Mouse (Mus musculus) hindbrain, embryonic 12.5 days (tissue): ENCODE results near the gene Mta2. TPM values are rescaled to one million over a fixed set of nuclear protein-coding genes. Genes with fewer than 3 reads are reported as not detected.

Source experiments
- ATAC-seq: fragments of 200-750 bp; cut with Nextera tagmentation; 2 replicates; pipeline ENCODE4 v1.8.0; 2017; ENCODE audit warnings: moderate TSS enrichment; ENCODE audit not compliant: low FRiP score
- H3K27ac ChIP-seq: fragments of 300-500 bp; sonication (generic); 2 replicates; pipeline ENCODE4 v1.5.1; 2016; ENCODE audit warnings: mild to moderate bottlenecking
- H3K27me3 ChIP-seq: fragments of 300-500 bp; sonication (generic); 2 replicates; pipeline ENCODE4 v1.6.1; 2016; ENCODE audit warnings: mild to moderate bottlenecking
- H3K36me3 ChIP-seq: fragments of 300-500 bp; sonication (generic); 2 replicates; pipeline ENCODE4 v1.6.1; 2016; ENCODE audit warnings: mild to moderate bottlenecking
- H3K4me1 ChIP-seq: fragments of 300-500 bp; sonication (generic); 2 replicates; pipeline ENCODE4 v1.6.1; 2016
- H3K4me2 ChIP-seq: fragments of 300-500 bp; sonication (generic); replicated peaks from 2 replicates; pipeline ENCODE4 v1.6.1; 2016; ENCODE audit warnings: mild to moderate bottlenecking
- H3K4me3 ChIP-seq: fragments of 300-500 bp; sonication (generic); 2 replicates; pipeline ENCODE4 v1.5.1; 2016; ENCODE audit warnings: mild to moderate bottlenecking
- H3K9ac ChIP-seq: fragments of 300-500 bp; sonication (generic); 2 replicates; pipeline ENCODE4 v1.6.1; 2016; ENCODE audit warnings: mild to moderate bottlenecking, moderate library complexity
- H3K9me3 ChIP-seq: fragments of 300-500 bp; sonication (generic); replicated peaks from 2 replicates; pipeline ENCODE4 v1.6.1; 2016; ENCODE audit warnings: mild to moderate bottlenecking
- WGBS: fragments of 180-500 bp; shearing (Covaris S2); methylation state at CpG from one replicate; pipeline ENCODE4 v1.1.7; 2016; 5-methylcytosine and 5-hydroxymethylcytosine counted together
- polyA plus RNA-seq: library from polyadenylated mRNA; unstranded; fragments of >200 nt; fragmentation: Nextera tagmentation; extraction: Ambion mirVana; gene quantifications from 2 replicates; pipeline ENCODE4 v1.2.1, GENCODE M21; 2016

Gene Mta2
- polyA plus RNA-seq, 1 experiment from 2014 or later = 174 TPM

- Histone ChIP-seq H3K36me3 (no peaks in the 10 kb centered on the region; the same call in 1 of the 2 replicates), H3K4me3 (no peak overlapping the region), H3K4me1 (no peaks in the 10 kb centered on the region), H3K9me3 (no peaks in the 10 kb centered on the region), H3K4me2 (no peak overlapping the region), H3K27ac (no peak overlapping the region), H3K9ac (no peak overlapping the region), H3K27me3 (no peaks in the 10 kb centered on the region)
- no peak for ATAC-seq
- WGBS = 89% methylated on average over 4 of the region's 4 CpGs
These were observed 57.5 kb downstream of the Mta2 start for GRCm38 (mm10) chr19:8999223-8999622.

Other genes starting within 250 kb of the Mta2 start
- gene Slc3a2, start 218.5 kb upstream of the Mta2 start, polyA plus RNA-seq = 126 and 127 TPM in 2 replicates
- gene Wdr74, start 206.0 kb upstream of the Mta2 start, polyA plus RNA-seq = 72.6 and 73.3 TPM in 2 replicates
- 2.4 and 4.5 TPM in 2 replicates for gene 1700092M07Rik, start 201.2 kb upstream of the Mta2 start, polyA plus RNA-seq
- 128 and 132 TPM in 2 replicates for gene Stx5a, start 200.5 kb upstream of the Mta2 start, polyA plus RNA-seq
- 190 and 196 TPM in 2 replicates for gene Nxf1, start 184.8 kb upstream of the Mta2 start, polyA plus RNA-seq
- 189 and 213 TPM in 2 replicates for gene Tmem223, start 170.9 kb upstream of the Mta2 start, polyA plus RNA-seq
- 36.9 and 39.7 TPM in 2 replicates for gene Tmem179b, start 167.4 kb upstream of the Mta2 start, polyA plus RNA-seq
- 31.8 and 32.4 TPM in 2 replicates for gene Taf6l, start 155.5 kb upstream of the Mta2 start, polyA plus RNA-seq
- 146 and 149 TPM in 2 replicates for gene Polr2g, start 143.3 kb upstream of the Mta2 start, polyA plus RNA-seq
- 6.5 and 7.4 TPM in 2 replicates for gene Zbtb3, start 139.3 kb upstream of the Mta2 start, polyA plus RNA-seq
- 55.6 and 61.4 TPM in 2 replicates for gene Ttc9c, start 122.5 kb upstream of the Mta2 start, polyA plus RNA-seq
- 6.2 and 6.8 TPM in 2 replicates for gene Hnrnpul2, start 121.9 kb upstream of the Mta2 start, polyA plus RNA-seq
- gene AC129217.1, start 112.1 kb upstream of the Mta2 start, polyA plus RNA-seq = not detected in 2 replicates
- 65.8 and 66.1 TPM in 2 replicates for gene Bscl2, start 104.4 kb upstream of the Mta2 start, polyA plus RNA-seq
- 171 and 176 TPM in 2 replicates for gene Gng3, start 102.7 kb upstream of the Mta2 start, polyA plus RNA-seq
- 0.49 and 0.82 TPM in 2 replicates for gene Lrrn4cl, start 91.1 kb upstream of the Mta2 start, polyA plus RNA-seq
- 166 and 175 TPM in 2 replicates for gene Ubxn1, start 70.4 kb upstream of the Mta2 start, polyA plus RNA-seq
- gene Uqcc3, start 61.0 kb upstream of the Mta2 start, polyA plus RNA-seq = 62.1 and 64.7 TPM in 2 replicates
- 69.0 and 69.5 TPM in 2 replicates for gene Lbhd1, start 58.1 kb upstream of the Mta2 start, polyA plus RNA-seq
- gene Gm49403, start 57.9 kb upstream of the Mta2 start, polyA plus RNA-seq = not detected in 2 replicates
- gene 1810009A15Rik, start 53.0 kb upstream of the Mta2 start, polyA plus RNA-seq = 74.3 and 87.4 TPM in 2 replicates
- gene Gm49416, start 52.9 kb upstream of the Mta2 start, polyA plus RNA-seq = not detected in 2 replicates
- 43.4 and 45.2 TPM in 2 replicates for gene Ints5, start 48.9 kb upstream of the Mta2 start, polyA plus RNA-seq
- gene Ganab, start 43.8 kb upstream of the Mta2 start, polyA plus RNA-seq = 114 and 118 TPM in 2 replicates
- gene B3gat3, start 21.5 kb upstream of the Mta2 start, polyA plus RNA-seq = 79.6 and 82.8 TPM in 2 replicates
- gene Rom1, start 12.5 kb upstream of the Mta2 start, polyA plus RNA-seq = 1.8 and 3.2 TPM in 2 replicates
- gene Eml3, start 12.3 kb upstream of the Mta2 start, polyA plus RNA-seq = 17.0 and 17.1 TPM in 2 replicates
- 32.3 and 35.7 TPM in 2 replicates for gene Tut1, start 12.0 kb downstream of the Mta2 start, polyA plus RNA-seq
- 352 and 372 TPM in 2 replicates for gene Eef1g, start 25.2 kb downstream of the Mta2 start, polyA plus RNA-seq
- 12.7 and 15.4 TPM in 2 replicates for gene Ahnak, start 47.4 kb downstream of the Mta2 start, polyA plus RNA-seq
- not detected in 2 replicates for gene Scgb1a1, start 146.1 kb downstream of the Mta2 start, polyA plus RNA-seq
- 16.8 and 18.0 TPM in 2 replicates for gene Asrgl1, start 193.8 kb downstream of the Mta2 start, polyA plus RNA-seq